Mouse (Mus musculus) left cerebral cortex, postnatal 10 days (tissue): ENCODE data around the gene Neurl2. TPM values are rescaled to one million over a fixed set of nuclear protein-coding genes. Genes with fewer than 3 reads are reported as not detected.
A peak's percentile ranks its signal among the peaks of the same experiment; 100 is the strongest.
"Not testable (repeated sequence)": the region's sequence is repeated elsewhere in the genome, so short reads cannot be mapped to it uniquely, and the experiment has no call there.

ENCODE experiments used
- DNase-seq, 2 experiments: peaks; one replicate each; pipeline ENCODE4 v3.0.0; 2021 to 2022; ENCODE audit warnings: low spot score in 2 of 2, mixed read lengths in 1 of 2; ENCODE audit errors: extremely low spot score in 1 of 2
- intact Hi-C: fragments of 180-260 bp; cut with DNase I; formaldehyde crosslinking; loops from one replicate; pipeline ENCODE4 v1.15.1; 2025
- total RNA-seq, 2 experiments: library from RNA; stranded (reverse); gene quantifications; 2 replicates each; pipeline ENCODE4 v1.2.3; 2021

Neurl2 gene
- total RNA-seq, 2 experiments from 2014 or later = 5.4 to 6.7 TPM

- no peak for DNase-seq
- intact Hi-C loops = no loop called here
These were observed 27.8 kb upstream of the Neurl2 start for GRCm38 (mm10) chr2:164861094-164861493.

GRCm38 (mm10) chr2:164859640-164860432 is 26.6 kb upstream of the Neurl2 start:
- no peak for DNase-seq
- intact Hi-C loops = no loop called here

- intact Hi-C loops = no loop called here
These were observed 25.9 kb upstream of the Neurl2 start for GRCm38 (mm10) chr2:164859155-164859554.

DNA sequence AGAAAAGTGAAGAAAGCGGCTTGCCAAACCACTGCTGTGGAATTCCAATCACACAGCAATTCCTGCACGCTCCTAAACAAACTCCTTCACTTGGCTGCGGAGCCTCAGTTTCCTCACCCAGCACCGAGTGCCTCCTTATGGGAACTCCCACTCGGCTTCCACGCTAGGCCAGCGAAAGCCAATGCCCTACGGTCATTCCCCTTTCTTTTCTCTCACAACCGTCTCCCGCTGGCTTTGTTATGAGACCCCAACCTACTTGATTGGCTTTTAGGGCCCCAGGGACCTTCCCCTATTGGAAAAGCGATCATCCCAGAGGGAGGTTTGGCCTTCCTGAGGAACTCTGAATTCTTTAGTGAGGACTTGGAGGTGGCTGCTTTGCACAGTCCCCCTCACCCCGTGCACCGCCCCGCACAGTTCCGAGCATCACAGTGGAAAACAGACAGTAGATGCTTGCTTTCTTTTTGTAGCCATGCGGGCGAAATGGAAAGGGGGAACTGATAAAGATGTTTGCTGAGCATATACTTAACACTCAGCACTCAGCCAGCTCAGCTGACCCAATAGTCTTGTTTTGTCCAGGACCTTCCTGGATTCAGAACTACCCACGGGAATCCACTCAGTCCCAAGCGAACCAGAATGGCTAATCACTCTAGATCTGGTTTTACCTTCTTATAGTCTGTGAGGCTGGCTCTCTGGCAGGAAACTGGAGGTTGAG is 24.7 kb upstream of the Neurl2 start:
- intact Hi-C loops = no loop called here

More at GRCm38 (mm10) chr2:164859155-164859554, 25.9 kb upstream of the Neurl2 start:
- DNase-seq = no peak

DNA sequence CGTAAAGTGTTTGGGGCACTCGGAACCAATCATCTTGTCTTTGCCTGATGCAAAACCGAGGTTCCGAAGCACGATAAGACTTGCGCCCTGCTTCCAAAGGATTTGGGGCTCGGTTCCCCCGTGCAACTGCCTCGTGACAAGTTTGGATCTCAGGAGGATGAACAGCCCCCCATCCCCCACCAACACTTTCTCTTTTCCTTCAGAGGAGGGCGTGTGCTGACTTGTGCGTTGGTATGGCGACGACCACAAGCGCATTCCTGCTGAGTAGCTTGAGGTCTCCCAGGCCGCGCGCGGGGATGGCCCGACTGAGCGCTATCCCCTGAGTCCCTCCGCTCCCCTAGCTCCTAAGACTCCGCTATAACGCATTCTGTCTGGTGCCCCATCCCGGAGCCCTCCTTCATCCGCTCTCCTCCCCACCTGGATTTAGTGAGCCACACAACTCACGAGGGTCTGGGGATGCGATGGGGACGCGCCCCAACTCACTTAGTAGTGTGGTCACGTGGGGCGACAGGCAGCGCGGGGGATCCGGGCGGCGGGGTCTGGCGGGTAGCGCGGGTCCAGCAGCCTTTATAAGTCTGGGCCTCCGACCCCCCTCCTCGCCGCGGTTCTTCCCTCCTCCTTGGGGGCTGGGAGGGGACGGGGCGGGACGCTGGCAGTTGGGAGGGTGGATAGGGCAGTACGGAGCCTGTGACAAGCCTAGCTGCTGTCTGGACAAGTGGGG is 24.0 kb upstream of the Neurl2 start, which contains the start of gene Pltp:
Gene Pltp (minus strand): TSS at position 611 of the 721 bp plus-strand sequence.
- intact Hi-C loops = no loop called here
- peak; percentile 36 to 87 for DNase-seq

More for the DNA sequence above, 24.7 kb upstream of the Neurl2 start:
- DNase-seq = no peak

DNA sequence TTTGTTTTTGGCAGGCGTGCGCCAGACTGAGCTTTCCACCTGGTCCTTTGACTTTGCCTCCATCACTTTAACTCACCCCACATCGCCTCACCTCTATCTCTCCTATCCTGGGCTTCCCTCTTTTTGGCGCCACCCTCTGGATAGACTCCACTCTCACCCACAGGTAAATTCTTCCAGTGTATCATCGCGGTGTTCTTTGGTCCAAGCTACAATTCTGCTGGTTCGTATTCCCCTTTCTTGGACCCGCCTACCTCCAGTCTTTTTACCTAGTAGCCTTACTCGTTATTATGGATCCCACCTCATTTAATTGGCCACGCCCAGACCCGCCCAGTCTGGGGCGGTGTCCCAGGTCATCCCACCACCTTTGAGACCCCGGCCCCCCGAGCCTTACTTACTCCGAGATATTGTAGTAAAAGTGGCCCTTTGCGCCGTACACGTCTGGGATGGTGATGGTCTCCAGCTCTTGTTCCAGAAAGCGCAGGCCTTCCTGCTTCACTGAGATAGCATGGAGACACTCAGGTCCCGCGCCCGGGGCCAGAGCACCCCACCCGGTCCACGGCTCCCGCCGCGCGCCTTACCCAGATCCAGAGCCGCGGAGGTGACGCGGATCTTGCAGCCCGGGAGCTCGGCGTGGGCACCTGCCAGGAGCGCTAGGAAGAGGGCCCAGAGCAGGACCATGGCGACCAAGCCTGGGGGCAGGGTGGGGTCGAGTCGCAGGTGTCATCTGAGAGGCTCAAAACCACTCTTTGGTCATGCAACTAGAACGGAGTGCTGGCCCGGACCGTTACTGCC is 23.2 kb upstream of the Neurl2 start:
- peak in 1 of 2 experiments; percentile 53 for DNase-seq
- intact Hi-C loops = no loop called here

- intact Hi-C loops, DNase-seq: not testable (repeated sequence)
These were observed 22.3 kb upstream of the Neurl2 start for GRCm38 (mm10) chr2:164855572-164855971.

GRCm38 (mm10) chr2:164850061-164850460 is 16.8 kb upstream of the Neurl2 start:
- intact Hi-C loops = no loop called here
- DNase-seq = no peak

GRCm38 (mm10) chr2:164845782-164846181 is 12.5 kb upstream of the Neurl2 start:
- no peak for DNase-seq
- intact Hi-C loops = no loop called here

DNA sequence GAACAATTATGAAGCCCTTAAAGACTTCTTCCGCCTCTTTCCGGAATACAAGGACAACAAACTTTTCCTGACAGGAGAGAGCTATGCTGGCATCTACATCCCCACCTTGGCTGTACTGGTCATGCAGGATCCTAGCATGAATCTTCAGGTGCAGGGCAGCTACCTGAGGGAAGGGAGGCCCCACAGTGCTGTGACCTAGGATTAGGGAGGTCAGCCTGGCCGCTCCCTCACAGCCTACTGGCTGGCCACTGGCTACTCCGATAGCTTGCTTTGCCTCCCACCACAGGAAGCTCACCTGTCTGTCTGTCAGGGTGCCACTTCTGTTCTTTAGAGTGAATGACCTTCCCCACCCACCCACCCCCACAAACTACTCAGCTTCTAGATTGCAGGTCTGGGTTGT is 1.9 kb upstream of the Neurl2 start:
- no peak for DNase-seq
- intact Hi-C loops = no loop called here

- intact Hi-C loops = no loop called here
These were observed 1.3 kb upstream of the Neurl2 start for GRCm38 (mm10) chr2:164834531-164834930.

DNA sequence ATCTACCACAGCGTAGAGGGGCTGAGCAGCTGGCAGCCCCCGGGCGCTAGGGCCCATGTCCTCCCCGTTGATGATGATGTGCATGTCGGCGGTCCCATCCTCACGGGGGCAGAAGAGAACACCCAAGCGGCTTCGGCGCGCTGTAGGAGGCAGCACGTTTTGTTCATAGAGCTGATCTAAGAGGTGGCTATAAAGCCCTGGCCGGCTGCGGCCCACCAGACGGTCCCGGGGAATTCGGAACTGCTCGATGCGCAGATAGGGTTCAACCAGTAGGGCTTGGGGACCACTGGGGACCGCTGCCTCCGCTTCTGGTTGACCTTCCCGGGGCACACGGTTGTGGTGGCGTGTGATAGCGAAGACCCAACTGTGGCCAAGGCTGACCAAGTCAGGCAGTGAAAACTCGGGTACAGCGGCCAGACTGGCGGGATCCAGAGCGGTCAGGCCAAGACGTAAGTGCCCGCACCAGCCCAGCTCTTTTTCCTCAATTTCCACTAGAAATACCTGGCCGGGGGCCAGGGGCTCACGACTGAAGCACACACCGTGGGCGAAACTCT is 431 bp downstream of the Neurl2 start, which contains the start of gene Ctsa:
Gene Ctsa (plus strand): TSS at position 126 of the 554 bp plus-strand sequence.
- peak; percentile 68 to 87 for DNase-seq
- intact Hi-C loops = loop anchor here (2.0 kb wide), 1 partner anchor 46 kb away; the partner anchor contains the start of gene Pcif1

More at GRCm38 (mm10) chr2:164834531-164834930, 1.3 kb upstream of the Neurl2 start:
- no peak for DNase-seq

DNA sequence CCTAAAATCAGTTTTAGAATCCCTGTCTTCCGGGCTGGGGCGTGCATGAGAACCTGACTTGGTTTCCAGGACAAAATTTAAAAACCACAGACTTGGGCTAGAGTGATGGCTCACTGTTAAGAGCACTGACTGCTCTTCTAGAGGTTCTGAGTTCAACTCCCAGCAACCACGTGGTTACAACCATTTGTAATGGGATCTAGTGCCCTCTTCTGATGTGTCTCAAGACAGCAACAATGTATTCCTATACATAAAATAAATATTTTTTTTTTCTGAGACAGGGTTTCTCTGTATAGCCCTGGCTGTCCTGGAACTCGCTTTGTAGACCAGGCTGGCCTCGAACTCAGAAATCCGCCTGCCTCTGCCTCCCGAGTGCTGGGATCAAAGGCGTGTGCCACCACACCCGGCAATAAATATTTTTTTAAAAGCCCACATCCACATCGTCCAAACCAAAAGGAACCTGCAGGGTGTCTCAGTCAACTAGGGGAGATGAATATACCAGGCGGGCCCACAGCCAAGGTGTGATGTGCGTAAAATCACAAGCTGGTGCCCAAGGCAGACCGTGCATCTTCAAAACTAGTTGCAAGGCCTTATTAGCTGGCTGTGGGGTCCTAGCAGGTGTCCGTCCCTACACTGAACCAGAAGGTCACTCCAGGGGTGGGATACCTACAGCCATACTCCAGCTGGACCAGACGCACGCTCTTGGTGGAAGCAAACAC is 1.1 kb downstream of the Neurl2 start:
- intact Hi-C loops = loop anchor here (2.0 kb wide), 1 partner anchor 47 kb away; the partner anchor contains the start of gene Pcif1

GRCm38 (mm10) chr2:164831029-164831428 is 2.2 kb downstream of the Neurl2 start:
- intact Hi-C loops = no loop called here
- no peak for DNase-seq

More for the DNA sequence above, 1.1 kb downstream of the Neurl2 start:
- no peak for DNase-seq

- intact Hi-C loops = no loop called here
- no peak for DNase-seq
These were observed 4.2 kb downstream of the Neurl2 start for GRCm38 (mm10) chr2:164829090-164829489.

DNA sequence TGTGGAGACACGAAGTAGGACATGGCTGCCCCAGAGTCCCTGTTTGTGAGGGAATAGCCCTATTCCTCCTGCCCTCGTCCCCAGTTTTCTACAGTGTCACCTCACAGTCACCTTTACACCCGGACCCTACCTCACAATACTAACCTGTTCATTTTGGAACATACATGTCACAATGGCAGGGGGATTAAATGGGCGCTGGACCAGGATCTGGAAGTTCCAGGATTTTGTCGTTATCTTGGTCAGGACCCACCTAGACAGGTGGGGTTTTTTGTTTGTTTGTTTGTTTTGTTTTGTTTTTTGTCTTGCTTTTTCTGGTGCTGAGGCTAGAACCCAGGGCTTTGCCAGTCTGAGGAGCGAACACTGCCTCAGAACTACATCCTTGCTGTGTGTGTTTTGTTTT is 4.8 kb downstream of the Neurl2 start, which contains the start of gene Spata25:
Gene Spata25 (minus strand): TSS at position 101 of the 400 bp plus-strand sequence.
- no peak for DNase-seq
- intact Hi-C loops = no loop called here

DNA sequence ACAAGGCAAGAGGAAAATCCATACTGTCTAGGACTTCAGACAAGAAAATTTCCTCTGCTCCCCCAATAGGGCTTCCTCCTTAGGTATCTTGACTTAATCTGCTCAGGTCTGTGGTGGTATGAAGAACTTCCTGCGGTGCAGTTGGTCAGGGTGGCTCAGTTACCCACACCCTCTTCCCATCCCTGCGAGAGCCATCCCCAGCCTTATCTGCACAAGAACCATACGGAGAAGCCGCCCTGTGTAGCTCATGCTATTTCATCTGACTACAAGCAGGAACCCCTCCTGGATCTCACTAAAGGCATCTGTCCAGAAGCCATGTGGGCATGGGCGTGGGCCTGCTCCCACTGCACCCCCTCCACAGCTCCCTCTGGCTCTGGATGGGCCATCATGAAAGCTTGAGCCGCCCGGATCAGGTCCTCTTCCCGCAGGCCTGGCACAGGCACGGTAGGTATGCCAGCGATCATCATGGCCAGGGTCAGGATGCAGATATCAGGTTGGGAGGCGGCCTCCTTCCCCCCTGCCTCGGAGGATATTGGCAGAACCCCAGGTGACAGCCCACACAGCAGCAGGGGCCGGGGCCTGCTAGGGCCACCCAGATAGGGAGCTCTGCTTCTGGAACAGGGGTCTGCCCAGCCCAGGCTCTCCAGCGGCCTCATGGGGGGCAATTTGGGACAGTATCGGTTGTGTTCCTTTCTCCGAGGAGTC is 6.0 kb downstream of the Neurl2 start:
- DNase-seq = no peak
- intact Hi-C loops = no loop called here
